Mouse (Mus musculus) MEL (cell line): ENCODE results near the gene Sephs2. TPM values are rescaled to one million over a fixed set of nuclear protein-coding genes. Genes with fewer than 3 reads are reported as not detected.

Experiments
- DNase-seq: peaks from one replicate; pipeline ENCODE4 v3.0.0; 2011; ENCODE audit warnings: low read depth, low spot score
- H3K27ac ChIP-seq: 2 replicates; pipeline ENCODE4 v1.5.1; 2012; ENCODE audit warnings: low read depth, mild to moderate bottlenecking, control low read depth, low read length, moderate library complexity; ENCODE audit not compliant: control insufficient read depth
- H3K27me3 ChIP-seq, 2 experiments: fragments of 150-350 bp in 1 of 2; sonication (generic) in 1 of 2; 2 replicates each; pipeline ENCODE4 v1.6.1; 2012; ENCODE audit warnings: low read length in 2 of 2, mild to moderate bottlenecking in 2 of 2, improper control_type of control experiment in 1 of 2, moderate library complexity in 1 of 2; ENCODE audit not compliant: insufficient read depth in 2 of 2, control insufficient read depth in 1 of 2
- H3K36me3 ChIP-seq, 2 experiments: 2 replicates each; pipeline ENCODE4 v1.6.1; 2012 to 2014; ENCODE audit warnings: low read length in 2 of 2, improper control_type of control experiment in 1 of 2, inconsistent platforms in 1 of 2, mild to moderate bottlenecking in 1 of 2; ENCODE audit not compliant: insufficient read depth in 2 of 2, control insufficient read depth in 1 of 2
- H3K4me1 ChIP-seq, 2 experiments: fragments of 150-350 bp in 1 of 2; sonication (generic) in 1 of 2; 2 replicates each; pipeline ENCODE4 v1.6.1; 2012; ENCODE audit warnings: low read length in 2 of 2, improper control_type of control experiment in 1 of 2, mild to moderate bottlenecking in 1 of 2; ENCODE audit not compliant: insufficient read depth in 2 of 2, control insufficient read depth in 1 of 2
- H3K4me3 ChIP-seq, 2 experiments: fragments of 150-350 bp in 1 of 2; sonication (generic) in 1 of 2; 2 replicates each; pipeline ENCODE4 v1.5.1; 2012; ENCODE audit warnings: low read depth in 2 of 2, low read length in 2 of 2, mild to moderate bottlenecking in 2 of 2, moderate library complexity in 2 of 2, control low read depth in 1 of 2, improper control_type of control experiment in 1 of 2; ENCODE audit not compliant: control insufficient read depth in 1 of 2, insufficient read depth in 1 of 2
- H3K79me2 ChIP-seq: 2 replicates; pipeline ENCODE4 v1.6.1; 2012; ENCODE audit warnings: mild to moderate bottlenecking, low read length, moderate library complexity; ENCODE audit not compliant: control insufficient read depth, poor library complexity, insufficient read depth
- H3K9ac ChIP-seq: 2 replicates; pipeline ENCODE4 v1.6.1; 2012; ENCODE audit warnings: low read depth, mild to moderate bottlenecking, control low read depth, low read length, moderate library complexity; ENCODE audit not compliant: control insufficient read depth, poor library complexity, severe bottlenecking
- H3K9me3 ChIP-seq: fragments of 150-350 bp; sonication (generic); replicated peaks from 2 replicates; pipeline ENCODE4 v1.6.1; 2012; ENCODE audit warnings: mild to moderate bottlenecking, low read length, improper control_type of control experiment, moderate library complexity; ENCODE audit not compliant: insufficient read depth
- BHLHE40 ChIP-seq: IDR thresholded peaks from 2 replicates; pipeline ENCODE4 v1.6.1; 2012; ENCODE audit warnings: low read depth, mild to moderate bottlenecking, inconsistent platforms, low read length, improper control_type of control experiment, borderline replicate concordance
- CHD1 ChIP-seq: IDR thresholded peaks from 2 replicates; pipeline ENCODE4 v1.6.1; 2012; ENCODE audit warnings: low read depth, mild to moderate bottlenecking, inconsistent platforms, low read length, improper control_type of control experiment
- ELF1 ChIP-seq: IDR thresholded peaks from 2 replicates; pipeline ENCODE4 v1.6.1; 2014; ENCODE audit warnings: low read depth, mild to moderate bottlenecking, inconsistent platforms, low read length, improper control_type of control experiment, moderate library complexity
- EP300 ChIP-seq, 2 experiments: IDR thresholded peaks; 2 replicates each; pipeline ENCODE4 v1.6.1; 2011; ENCODE audit warnings: improper control_type of control experiment in 2 of 2, low read length in 2 of 2, low read depth in 1 of 2, mild to moderate bottlenecking in 1 of 2
- ETS1 ChIP-seq: IDR thresholded peaks from 2 replicates; pipeline ENCODE4 v1.6.1; 2012; ENCODE audit warnings: low read depth, mild to moderate bottlenecking, inconsistent platforms, low read length, improper control_type of control experiment, moderate library complexity
- GATA1 ChIP-seq: IDR thresholded peaks from 2 replicates; pipeline ENCODE4 v1.6.1; 2011; ENCODE audit warnings: low read depth, low read length, improper control_type of control experiment
- KAT2A ChIP-seq: conservative IDR thresholded peaks from 2 replicates; pipeline ENCODE4 v1.6.1; 2012; ENCODE audit warnings: low read depth, low read length, improper control_type of control experiment, inconsistent platforms
- MAFK ChIP-seq: IDR thresholded peaks from 2 replicates; pipeline ENCODE4 v1.6.1; 2011; ENCODE audit warnings: low read depth, mild to moderate bottlenecking, low read length, improper control_type of control experiment, borderline replicate concordance
- MEF2A ChIP-seq: IDR thresholded peaks from 2 replicates; pipeline ENCODE4 v1.6.1; 2014; ENCODE audit warnings: low read depth, mild to moderate bottlenecking, inconsistent platforms, low read length, improper control_type of control experiment; ENCODE audit not compliant: poor library complexity, insufficient replicate concordance, severe bottlenecking; ENCODE audit errors: extremely low read depth
- MXI1 ChIP-seq: IDR thresholded peaks from 2 replicates; pipeline ENCODE4 v1.6.1; 2011; ENCODE audit warnings: mild to moderate bottlenecking, low read depth, low read length, improper control_type of control experiment
- MYC ChIP-seq: IDR thresholded peaks from 2 replicates; pipeline ENCODE4 v1.6.1; 2011; ENCODE audit warnings: low read depth, mild to moderate bottlenecking, low read length, improper control_type of control experiment, moderate library complexity
- NELFE ChIP-seq: IDR thresholded peaks from 2 replicates; pipeline ENCODE4 v1.6.1; 2011; ENCODE audit warnings: low read depth, low read length, improper control_type of control experiment
- POLR2AphosphoS5 ChIP-seq: IDR thresholded peaks from 2 replicates; pipeline ENCODE4 v1.6.1; 2012; ENCODE audit warnings: low read depth, borderline replicate concordance, mild to moderate bottlenecking, inconsistent platforms, low read length, moderate library complexity, mixed read lengths
- RAD21 ChIP-seq: IDR thresholded peaks from 2 replicates; pipeline ENCODE4 v1.6.1; 2011; ENCODE audit warnings: mild to moderate bottlenecking, low read depth, low read length, improper control_type of control experiment
- RCOR1 ChIP-seq: IDR thresholded peaks from 2 replicates; pipeline ENCODE4 v1.6.1; 2012; ENCODE audit warnings: low read depth, mild to moderate bottlenecking, inconsistent platforms, low read length, improper control_type of control experiment
- TBP ChIP-seq: IDR thresholded peaks from 2 replicates; pipeline ENCODE4 v1.8.0; 2011; ENCODE audit warnings: low read depth, low read length, improper control_type of control experiment
- UBTF ChIP-seq: IDR thresholded peaks from 2 replicates; pipeline ENCODE4 v1.6.1; 2012; ENCODE audit warnings: low read depth, mild to moderate bottlenecking, inconsistent platforms, low read length, improper control_type of control experiment, moderate library complexity, borderline replicate concordance; ENCODE audit not compliant: insufficient read depth
- USF1 ChIP-seq: IDR thresholded peaks from 2 replicates; pipeline ENCODE4 v1.6.1; 2014; ENCODE audit warnings: low read depth, mild to moderate bottlenecking, inconsistent platforms, low read length, improper control_type of control experiment, moderate library complexity
- USF2 ChIP-seq, 2 experiments: IDR thresholded peaks; 2 replicates each; pipeline ENCODE4 v1.6.1; 2011 to 2012; ENCODE audit warnings: improper control_type of control experiment in 2 of 2, low read length in 2 of 2, borderline replicate concordance in 1 of 2, inconsistent platforms in 1 of 2, low read depth in 1 of 2, mild to moderate bottlenecking in 1 of 2; ENCODE audit not compliant: insufficient read depth in 1 of 2
- ZNF384 ChIP-seq: IDR thresholded peaks from 2 replicates; pipeline ENCODE4 v1.6.1; 2012; ENCODE audit warnings: low read depth, mild to moderate bottlenecking, inconsistent platforms, low read length, improper control_type of control experiment
- polyA plus RNA-seq, 2 experiments: library from polyadenylated mRNA; stranded (reverse) in 1 of 2; unstranded in 1 of 2; fragments of >175 nt in 1 of 2; fragments of >200 nt in 1 of 2; gene quantifications; 2 replicates each; pipeline versions ENCODE4 v1.2.1 to v1.2.4; 2012; ENCODE audit warnings: low replicate concordance in 2 of 2, low read depth in 1 of 2; ENCODE audit not compliant: insufficient read length in 2 of 2, insufficient read depth in 1 of 2, missing spikeins in 1 of 2
- total RNA-seq: library from RNA; depleted of rRNA; stranded (reverse); fragments of 300-350 nt; gene quantifications from 2 replicates; pipeline ENCODE4 v1.2.3, GENCODE M21; 2012

Sephs2 gene
- total and polyA plus RNA-seq, 3 experiments = 109 to 182 TPM; not detected in 1

DNA sequence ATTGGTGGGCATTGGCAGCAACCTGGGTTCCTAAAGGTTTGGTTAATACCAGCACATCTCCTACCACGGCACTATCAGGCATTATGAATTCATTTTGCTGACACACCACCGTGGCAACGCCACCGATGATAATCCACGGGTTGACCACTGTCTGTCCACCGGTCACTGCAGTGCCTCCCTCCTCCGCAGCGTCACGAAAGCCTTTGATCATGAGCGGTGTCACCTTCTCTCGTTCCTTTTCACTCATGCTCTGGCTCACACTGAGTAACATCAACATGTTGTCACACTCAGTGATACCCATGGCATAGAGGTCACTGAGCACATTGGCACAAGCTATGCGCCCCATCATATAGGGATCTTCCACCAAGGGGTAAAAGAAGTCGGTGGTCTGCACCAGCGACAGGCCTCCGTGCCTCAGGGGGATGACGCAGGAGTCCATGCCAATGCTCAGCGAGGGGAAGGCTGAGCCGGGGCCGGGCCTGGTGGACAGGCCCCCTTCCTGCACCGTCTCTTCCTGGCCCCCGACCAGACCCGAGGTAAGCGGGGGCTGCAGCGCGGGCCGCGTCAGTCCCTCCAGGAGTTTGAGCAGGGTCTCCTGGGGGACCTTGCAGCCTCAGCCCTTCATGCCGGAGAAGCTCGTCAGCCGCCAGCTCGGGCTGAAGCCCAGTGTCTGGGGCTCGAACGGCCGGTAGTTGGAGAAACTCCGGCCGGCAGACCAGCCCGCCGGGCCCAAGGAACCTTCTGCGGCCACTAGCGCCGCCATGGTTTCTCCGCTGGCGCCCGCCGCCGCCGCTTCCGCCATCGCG lies 534 bp downstream of the Sephs2 start:
- peak overlapping the region; percentile 83 to 87 for H3K4me3 ChIP-seq
- DNase-seq = peak; percentile 43
- H3K4me1 ChIP-seq = peaks cover 3 to 21% of the 10 kb centered on the region in 2 experiments; a peak in 3 of 4 replicates
- peak overlapping the region; percentile 65 for H3K27ac ChIP-seq
- H3K36me3 ChIP-seq = peaks cover 0 to 24% of the 10 kb centered on the region in 2 experiments; a peak in 3 of 4 replicates
- no peaks in the 10 kb centered on the region for H3K9me3 ChIP-seq
- TF ChIP-seq EP300 (IDR thresholded peaks at IDR 0.05; ENCODE audit: low read depth in 1 of 2, low read length in 2 of 2) (no peak), USF1 (no peak), MAFK (no peak), POLR2AphosphoS5 (peak; percentile 79; the same call in 1 of the 2 replicates), ETS1 (0 out of 2 replicates have a peak, but pooled peaks have one; percentile 5), ZNF384 (no peak), RCOR1 (no peak), CHD1 (0 out of 2 replicates have a peak, but pooled peaks have one; percentile 24), USF2 (IDR thresholded peaks at IDR 0.05; ENCODE audit: borderline replicate concordance in 1 of 2, insufficient read depth in 1 of 2, low read depth in 1 of 2, low read length in 2 of 2) (no peak), MEF2A (no peak), TBP (no peak)
- H3K79me2 ChIP-seq = peaks cover 23% of the 10 kb centered on the region
- peak overlapping the region; percentile 95 for H3K9ac ChIP-seq
- no peaks in the 10 kb centered on the region for H3K27me3 ChIP-seq

DNA sequence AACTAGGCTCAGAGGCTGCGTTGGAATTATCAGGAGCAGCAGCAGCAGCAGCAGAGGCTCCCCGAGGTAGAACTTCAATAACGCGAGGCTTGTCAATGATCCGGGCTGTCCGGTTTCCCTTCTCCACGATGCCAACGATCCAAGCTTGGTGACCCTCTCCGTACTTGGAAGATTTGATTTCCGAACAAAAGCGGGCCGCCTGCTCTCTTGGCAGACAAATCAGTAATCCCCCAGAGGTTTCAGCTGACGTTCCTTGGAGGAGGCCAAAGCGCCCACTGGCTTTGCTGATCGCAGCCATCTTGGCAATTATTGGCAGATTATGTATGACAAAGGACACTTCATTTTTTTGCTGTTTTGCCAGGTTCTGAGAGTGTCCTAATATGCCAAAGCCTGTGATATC lies 1.3 kb downstream of the Sephs2 start:
- DNase-seq = no peak
- Histone ChIP-seq H3K36me3 (peaks cover 0 to 24% of the 10 kb centered on the region in 2 experiments; a peak in 3 of 4 replicates), H3K9me3 (no peaks in the 10 kb centered on the region), H3K4me1 (peaks cover 3 to 15% of the 10 kb centered on the region in 2 experiments; a peak in 3 of 4 replicates), H3K9ac (peak overlapping the region; percentile 95)
- TF ChIP-seq BHLHE40 = no peak
- TF ChIP-seq MXI1 = no peak
- no peak for TF ChIP-seq GATA1
- TF ChIP-seq EP300 (IDR thresholded peaks at IDR 0.05; ENCODE audit: low read depth in 1 of 2, low read length in 2 of 2) = no peak
- no peak for TF ChIP-seq MYC
- TF ChIP-seq NELFE = no peak
- TF ChIP-seq MAFK = no peak
- no peak for TF ChIP-seq KAT2A
- no peak for TF ChIP-seq UBTF
- TF ChIP-seq ELF1 = no peak
- no peak for TF ChIP-seq RAD21
- TF ChIP-seq, all 39 proteins: peak for 0
- Histone ChIP-seq H3K27ac (no peak overlapping the region), H3K27me3 (no peaks in the 10 kb centered on the region), H3K4me3 (peak overlapping the region; percentile 83 to 87), H3K79me2 (peaks cover 23% of the 10 kb centered on the region)
